Mouse (Mus musculus): Measurements from ENCODE around the gene Dpf3.

Gene Dpf3

GRCm38 (mm10) chr12:83330056-83330455 is 157.5 kb downstream of the Dpf3 start:
- no peak for DNase-seq

- no peak for DNase-seq
Observed at GRCm38 (mm10) chr12:83328899-83329298, 158.6 kb downstream of the Dpf3 start.

DNA sequence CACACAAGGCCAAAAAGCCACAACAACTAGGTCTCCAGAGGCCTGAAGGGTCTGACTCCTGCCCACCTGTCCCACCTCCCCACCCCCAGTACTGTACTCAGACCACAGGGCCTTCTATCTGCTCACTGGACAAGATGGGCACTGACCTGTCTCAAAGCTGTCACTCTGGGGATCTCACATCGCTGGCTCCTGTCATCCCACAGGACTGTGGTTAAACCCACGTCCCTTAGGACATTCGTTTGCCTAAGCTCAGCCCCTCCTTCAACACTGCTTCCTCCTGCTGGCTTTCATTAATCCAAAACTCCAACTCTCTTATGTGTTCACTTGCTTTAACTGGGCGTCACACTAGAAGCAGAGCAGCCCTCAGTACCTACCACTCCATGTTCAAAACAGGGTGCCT is 159.0 kb downstream of the Dpf3 start:
- no peak for DNase-seq

- no peak for DNase-seq
Observed at GRCm38 (mm10) chr12:83327451-83327850, 160.1 kb downstream of the Dpf3 start.

GRCm38 (mm10) chr12:83320725-83321124 is 166.8 kb downstream of the Dpf3 start:
- DNase-seq, result no peak

DNA sequence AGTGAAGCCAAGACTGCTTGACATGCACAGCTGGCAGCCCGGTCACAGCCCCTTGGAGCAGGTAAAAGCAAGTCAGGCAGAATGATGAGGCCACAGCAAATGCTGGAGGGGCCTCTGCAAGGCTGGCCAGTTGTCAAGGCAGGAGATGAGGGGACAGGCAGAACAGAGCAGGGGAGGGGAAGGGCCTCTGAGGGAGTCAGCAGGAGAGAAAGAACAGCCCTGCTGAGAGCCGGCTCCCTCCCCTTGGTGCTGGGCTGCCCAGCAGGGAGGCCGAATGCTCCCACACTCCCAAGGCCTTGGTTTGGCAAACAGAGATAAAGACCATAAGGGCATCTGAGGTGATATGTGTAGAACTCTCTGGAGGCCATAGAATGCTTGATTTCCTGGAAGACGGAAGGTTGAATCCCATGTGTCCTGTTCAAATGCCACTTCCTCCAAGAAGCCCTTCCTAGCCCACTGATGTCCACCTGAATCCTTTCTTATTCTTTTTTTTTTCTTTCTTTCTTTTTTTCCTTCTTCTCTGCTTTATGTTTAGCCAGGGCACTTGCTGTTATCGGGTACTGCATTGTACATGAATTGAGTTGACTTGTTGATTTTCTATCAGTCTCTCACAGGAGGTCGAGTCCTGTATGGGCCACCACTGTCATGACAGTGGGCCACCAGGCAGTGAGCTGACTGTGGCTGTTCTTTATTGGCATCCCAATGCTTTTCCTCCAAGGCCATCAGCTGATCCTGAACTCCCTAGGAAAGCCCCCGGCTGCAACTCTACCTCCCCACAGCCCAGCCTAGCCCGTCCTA is 169.7 kb downstream of the Dpf3 start:
- no peak for DNase-seq

- no peak for DNase-seq
Observed at GRCm38 (mm10) chr12:83314666-83315065, 172.8 kb downstream of the Dpf3 start.

DNA sequence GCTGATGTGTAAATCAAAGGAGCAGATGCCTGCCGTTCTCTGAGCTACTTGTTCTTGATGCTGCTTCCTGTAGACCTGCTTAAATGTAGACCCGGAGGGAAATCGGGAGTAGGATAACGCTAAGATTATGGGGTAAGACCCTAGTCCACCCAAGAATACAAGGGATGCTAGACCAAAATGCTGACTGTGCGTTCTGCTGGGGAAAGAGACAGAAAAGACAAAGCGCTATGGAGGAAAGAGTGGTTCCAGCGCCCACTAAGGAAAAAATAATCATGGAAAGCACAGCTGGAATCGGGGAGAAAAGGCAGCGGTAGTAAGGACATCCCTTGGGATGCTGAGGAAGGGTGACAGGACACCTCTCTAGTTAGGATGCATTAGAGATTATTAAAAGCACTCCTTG is 174.7 kb downstream of the Dpf3 start:
- no peak for DNase-seq

- DNase-seq, result no peak
Observed at GRCm38 (mm10) chr12:83310567-83310966, 176.9 kb downstream of the Dpf3 start.

DNA sequence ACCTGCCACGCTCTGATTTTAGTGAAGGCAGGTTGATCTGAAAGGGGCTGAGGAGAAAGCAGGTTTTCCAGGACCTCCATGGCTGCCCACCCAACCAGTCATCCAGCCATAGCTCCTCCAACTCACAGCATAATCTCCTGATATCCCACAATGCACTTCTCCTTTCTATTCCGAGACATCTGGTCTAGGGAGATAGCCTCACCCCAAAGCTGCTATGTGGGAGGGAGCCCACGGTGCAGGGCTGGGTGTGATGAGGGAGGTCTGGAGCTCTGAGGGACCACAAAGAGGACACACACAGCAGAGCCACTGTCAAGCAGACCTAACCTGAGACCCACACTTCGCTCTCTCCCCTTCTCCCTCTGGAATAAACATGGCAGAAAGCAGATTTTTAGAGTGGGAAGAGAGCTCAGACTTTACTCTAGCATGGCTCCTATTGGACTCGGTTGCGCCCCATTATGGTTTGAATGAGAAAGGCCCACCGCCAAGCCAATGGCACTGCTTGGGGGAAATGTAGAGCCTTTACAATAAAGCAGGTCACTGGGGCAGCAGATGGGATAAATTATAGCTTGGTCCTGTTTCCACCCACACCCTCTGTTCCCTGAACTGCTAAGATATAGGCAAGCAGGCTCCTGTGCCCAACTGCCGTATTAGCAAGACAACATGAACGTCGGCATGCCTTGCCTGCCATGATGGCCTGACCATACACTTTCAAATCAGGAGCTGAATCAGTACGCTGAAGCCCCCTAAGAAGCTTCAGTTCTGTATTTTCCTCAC is 178.3 kb downstream of the Dpf3 start:
- DNase-seq, result no peak

- DNase-seq, result no peak
Observed at GRCm38 (mm10) chr12:83308627-83309026, 178.9 kb downstream of the Dpf3 start.

GRCm38 (mm10) chr12:83303221-83303620 is 184.3 kb downstream of the Dpf3 start:
- no peak for DNase-seq

DNA sequence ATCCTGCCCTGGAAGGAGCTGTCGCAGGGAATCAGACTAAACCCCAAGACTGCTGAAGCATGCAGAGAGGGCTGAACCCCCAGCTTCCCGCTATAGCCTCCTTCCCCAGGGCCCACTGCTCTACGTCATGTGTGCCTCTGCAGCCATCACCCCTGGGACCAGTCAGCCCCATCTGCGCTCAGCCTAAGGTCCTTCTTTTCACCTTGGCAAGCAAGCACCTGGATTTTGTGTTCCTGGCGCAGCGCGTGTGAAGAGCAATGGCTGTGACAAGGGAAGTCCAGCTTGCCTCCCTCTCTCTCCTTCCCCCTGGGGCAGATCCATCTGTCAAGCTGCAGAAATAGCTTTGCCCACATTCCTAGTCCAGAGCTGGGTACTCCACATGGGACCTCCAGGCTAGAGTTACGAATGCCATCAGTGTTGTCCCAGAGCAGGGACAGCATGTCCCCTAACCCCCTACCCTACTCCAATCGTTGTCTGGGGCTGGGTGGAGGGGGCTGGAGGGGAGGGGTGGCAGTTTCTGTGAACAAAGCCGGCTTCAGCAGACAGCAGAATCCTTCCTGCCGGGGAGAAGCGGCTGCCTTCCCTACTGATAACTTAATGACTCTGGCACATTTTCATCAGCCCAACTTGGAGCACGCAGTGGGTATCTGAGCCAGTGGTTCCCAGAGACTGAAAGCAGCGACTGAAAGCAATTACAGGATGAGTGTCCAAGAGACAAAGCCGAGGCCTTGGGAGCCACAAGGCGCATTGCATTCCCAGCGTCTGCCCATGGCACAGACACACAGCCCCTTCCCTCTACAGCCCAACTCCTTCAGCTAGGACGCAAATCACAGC is 185.0 kb downstream of the Dpf3 start:
- DNase-seq, result no peak

DNA sequence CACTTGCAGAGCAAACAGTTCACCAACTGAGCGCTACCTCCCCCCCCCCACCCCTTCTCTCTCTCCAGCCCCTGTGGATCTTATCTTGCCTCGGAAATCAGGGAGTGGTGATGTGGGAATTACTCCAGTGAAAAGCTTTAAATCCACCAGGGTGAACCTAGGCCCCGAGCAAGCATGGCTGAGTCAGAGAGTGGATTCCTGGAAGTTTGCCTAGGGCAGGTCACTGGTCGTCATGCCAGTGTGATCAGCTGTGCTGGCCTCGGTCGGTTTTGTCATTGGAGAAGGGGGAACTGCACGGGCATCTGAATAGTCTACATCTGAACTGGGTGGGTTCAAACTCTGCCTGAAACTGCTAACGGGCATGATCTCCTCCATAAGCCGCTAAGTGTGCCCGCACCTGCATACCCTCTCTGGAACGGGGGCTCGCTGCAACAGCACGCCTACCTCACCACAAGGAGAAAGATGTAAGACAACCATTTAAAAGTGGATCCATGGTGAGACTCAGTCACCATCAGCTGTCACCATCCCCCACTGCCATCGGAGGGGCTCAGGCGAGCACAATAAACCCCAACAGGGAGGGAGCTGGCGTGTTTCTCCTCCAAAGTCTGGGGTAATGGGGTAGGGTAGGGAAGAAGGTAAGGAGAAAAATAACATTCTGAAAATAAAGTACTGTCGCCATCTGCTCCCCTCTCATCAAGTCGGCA is 185.7 kb downstream of the Dpf3 start:
- DNase-seq, result no peak

DNA sequence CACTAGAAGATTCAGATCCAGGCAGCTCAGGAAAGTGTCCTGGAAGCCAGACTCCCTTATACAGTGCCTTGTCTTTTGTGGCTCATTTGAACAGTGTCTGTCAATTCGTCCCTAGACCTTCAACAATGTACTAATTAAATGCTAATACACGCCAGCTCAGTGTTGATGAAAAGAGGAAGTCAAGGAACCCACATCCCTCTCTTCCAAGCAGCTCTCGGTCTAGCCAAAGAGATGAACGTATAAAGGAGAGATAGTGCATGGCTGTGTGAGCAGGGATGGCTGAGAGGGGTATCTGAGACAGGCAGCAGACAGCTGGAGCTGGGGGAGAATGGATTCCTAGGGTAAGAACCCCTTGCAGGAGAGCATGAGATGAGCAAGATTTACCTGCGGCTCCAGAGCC is 189.2 kb downstream of the Dpf3 start:
- DNase-seq, result no peak

DNA sequence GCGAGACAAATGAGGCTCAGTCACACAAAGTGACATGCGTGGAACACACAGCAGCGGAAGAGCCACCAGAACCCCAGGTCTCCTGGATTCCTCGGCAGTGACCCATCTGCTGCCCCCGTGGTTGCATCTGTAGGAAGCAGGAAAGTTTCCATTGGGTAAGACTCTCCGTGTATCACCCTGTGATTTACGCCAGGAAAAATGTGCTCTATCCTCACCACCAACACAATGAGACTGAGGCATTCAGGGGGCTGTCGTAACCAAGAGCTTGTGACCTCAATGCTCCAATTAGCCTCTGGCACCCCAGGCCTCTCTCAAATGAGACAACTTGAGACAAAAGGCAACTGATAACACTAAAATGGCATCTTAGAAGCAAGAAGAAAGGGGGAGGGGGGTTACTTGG is 192.5 kb downstream of the Dpf3 start:
- DNase-seq, result no peak

DNA sequence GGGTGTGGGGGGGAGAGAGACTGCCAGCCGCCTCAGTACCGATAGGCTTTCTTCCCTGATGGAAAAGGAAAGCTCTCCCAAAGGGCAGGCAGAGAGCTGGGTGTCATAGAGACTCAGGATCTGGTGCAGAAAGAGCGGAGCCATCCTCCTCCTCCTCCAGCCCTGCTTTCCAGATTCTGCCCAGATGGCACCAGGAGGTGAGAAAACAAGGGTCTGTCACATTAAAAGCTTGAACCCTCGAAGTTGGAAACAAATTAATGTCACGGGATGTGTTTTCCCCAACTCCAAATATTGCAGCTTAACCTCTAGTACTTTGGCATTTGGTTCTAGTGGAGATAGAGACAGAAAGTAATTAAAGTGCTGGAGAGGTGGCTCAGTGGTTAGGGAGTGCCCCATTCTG is 195.6 kb downstream of the Dpf3 start:
- no peak for DNase-seq

DNA sequence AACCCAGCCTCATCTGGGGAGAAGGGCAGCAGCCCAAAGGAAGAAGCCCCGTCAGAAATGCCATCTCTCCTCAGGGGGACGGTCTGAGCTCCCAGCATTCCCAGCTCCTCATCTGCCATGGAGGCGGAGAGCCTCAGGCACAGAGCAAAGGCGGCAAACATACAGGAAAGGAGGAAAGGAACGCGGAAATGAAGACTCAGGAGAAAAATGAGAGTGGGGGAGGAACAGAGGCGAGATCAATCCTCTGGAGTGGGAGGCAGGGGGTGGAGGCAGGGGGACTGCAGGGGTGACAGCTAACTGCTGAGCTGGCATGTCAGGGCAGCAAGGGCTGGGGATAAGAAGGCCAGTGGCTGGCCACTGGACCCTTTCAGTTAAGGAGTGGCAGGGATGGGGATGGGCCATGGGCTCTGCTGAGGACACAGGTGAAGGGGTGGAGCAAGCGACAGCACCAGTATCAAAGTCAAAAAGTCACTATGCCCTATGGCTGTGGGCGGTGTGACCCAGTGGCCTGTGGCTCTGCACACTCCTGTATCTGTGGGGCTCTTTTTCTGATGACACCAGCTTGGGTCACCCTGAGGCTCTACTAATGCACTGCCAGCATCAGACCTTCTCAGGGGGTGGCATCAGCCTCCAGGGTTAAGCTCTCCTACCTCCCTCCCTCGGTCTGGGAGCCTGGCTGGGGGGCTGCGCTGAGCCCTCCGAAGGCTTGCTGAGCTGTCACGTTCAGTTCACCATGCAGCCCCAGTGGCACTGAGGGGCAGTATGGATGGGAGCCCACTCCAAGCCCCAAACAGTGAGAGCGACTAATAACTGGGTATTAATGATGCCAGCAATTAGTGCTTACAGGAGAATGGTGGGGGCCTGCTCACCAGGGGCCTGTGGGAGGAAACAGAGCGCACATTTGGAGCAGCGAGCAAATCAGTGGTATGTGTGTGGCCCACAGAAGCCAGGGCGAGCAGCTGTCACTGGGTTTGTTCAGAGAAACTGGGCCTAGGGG is 200.7 kb downstream of the Dpf3 start:
- DNase-seq, result no peak

DNA sequence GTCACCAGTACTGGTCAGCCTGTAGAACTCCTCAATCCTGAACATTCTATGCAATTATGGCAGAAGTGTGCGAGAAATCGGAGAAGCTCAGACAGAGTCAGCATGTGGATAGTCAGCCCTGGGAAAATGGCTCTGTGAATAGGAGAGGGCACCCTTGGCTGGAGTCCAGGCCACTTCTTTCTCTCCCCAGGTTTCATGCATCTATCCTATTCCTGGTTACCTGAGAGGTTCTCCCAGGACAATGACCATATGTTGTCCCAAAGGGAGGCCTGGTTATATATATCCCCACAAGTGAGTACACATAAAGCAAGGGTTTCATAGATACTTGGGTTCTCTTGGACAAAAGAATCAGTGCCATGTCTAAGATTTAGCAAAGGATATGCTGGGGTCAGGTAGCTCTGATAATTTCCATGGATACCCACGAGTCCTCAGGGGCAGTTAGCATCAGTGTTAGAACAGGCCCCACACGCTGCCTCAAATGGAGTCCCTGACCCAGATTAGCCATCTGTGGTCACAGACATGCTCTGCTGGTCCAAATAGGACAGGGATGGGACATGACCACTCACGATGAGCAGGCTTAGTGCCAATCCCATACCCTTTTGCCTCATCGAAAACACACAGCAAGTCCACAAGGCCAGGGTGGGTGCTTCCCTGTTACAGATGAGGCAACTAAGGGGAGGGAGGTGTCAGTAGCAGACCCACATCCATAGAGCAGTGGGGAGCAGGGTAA is 203.8 kb downstream of the Dpf3 start:
- no peak for DNase-seq

GRCm38 (mm10) chr12:83277537-83278441 is 209.7 kb downstream of the Dpf3 start:
- no peak for DNase-seq
